Mouse (Mus musculus) lung, embryonic 15.5 days (tissue): Measurements from ENCODE around the gene Mnt. TPM values are rescaled to one million over a fixed set of nuclear protein-coding genes. Genes with fewer than 3 reads are reported as not detected.
A peak's percentile ranks its signal among the peaks of the same experiment; 100 is the strongest.

Experiments
- ATAC-seq: fragments of 200-750 bp; cut with Nextera tagmentation; 2 replicates; pipeline ENCODE4 v1.8.0; 2017; ENCODE audit warnings: moderate number of reproducible peaks, borderline replicate concordance; ENCODE audit not compliant: low FRiP score, low TSS enrichment; ENCODE audit errors: extremely low read depth
- H3K27ac ChIP-seq: fragments of 300-500 bp; sonication (generic); 2 replicates; pipeline ENCODE4 v1.5.1; 2015; ENCODE audit warnings: moderate library complexity, mild to moderate bottlenecking, inconsistent platforms
- H3K27me3 ChIP-seq: fragments of 300-500 bp; sonication (generic); 2 replicates; pipeline ENCODE4 v1.6.1; 2015; ENCODE audit warnings: inconsistent platforms
- H3K36me3 ChIP-seq: fragments of 300-500 bp; sonication (generic); 2 replicates; pipeline ENCODE4 v1.6.1; 2015; ENCODE audit warnings: inconsistent platforms
- H3K4me1 ChIP-seq: fragments of 300-500 bp; sonication (generic); 2 replicates; pipeline ENCODE4 v1.6.1; 2015; ENCODE audit warnings: inconsistent platforms
- H3K4me2 ChIP-seq: fragments of 300-500 bp; sonication (generic); 2 replicates; pipeline ENCODE4 v1.6.1; 2015; ENCODE audit warnings: inconsistent platforms, mild to moderate bottlenecking, moderate library complexity
- H3K4me3 ChIP-seq: fragments of 300-500 bp; sonication (generic); 2 replicates; pipeline ENCODE4 v1.5.1; 2015; ENCODE audit warnings: mild to moderate bottlenecking, inconsistent platforms
- H3K9ac ChIP-seq: fragments of 300-500 bp; sonication (generic); 2 replicates; pipeline ENCODE4 v1.6.1; 2015; ENCODE audit warnings: inconsistent platforms
- H3K9me3 ChIP-seq: fragments of 300-500 bp; sonication (generic); 2 replicates; pipeline ENCODE4 v1.6.1; 2016; ENCODE audit warnings: inconsistent platforms
- WGBS: fragments of 180-500 bp; shearing (Covaris S2); methylation state at CpG from one replicate; pipeline ENCODE4 v1.1.7; 2015; 5-methylcytosine and 5-hydroxymethylcytosine counted together
- polyA plus RNA-seq: library from polyadenylated mRNA; unstranded; fragments of >200 nt; fragmentation: Nextera tagmentation; extraction: Ambion mirVana; gene quantifications from 2 replicates; pipeline ENCODE4 v1.2.1, GENCODE M21; 2015

Mnt gene
- polyA plus RNA-seq, 1 experiment from 2014 or later: 4.5 TPM

DNA sequence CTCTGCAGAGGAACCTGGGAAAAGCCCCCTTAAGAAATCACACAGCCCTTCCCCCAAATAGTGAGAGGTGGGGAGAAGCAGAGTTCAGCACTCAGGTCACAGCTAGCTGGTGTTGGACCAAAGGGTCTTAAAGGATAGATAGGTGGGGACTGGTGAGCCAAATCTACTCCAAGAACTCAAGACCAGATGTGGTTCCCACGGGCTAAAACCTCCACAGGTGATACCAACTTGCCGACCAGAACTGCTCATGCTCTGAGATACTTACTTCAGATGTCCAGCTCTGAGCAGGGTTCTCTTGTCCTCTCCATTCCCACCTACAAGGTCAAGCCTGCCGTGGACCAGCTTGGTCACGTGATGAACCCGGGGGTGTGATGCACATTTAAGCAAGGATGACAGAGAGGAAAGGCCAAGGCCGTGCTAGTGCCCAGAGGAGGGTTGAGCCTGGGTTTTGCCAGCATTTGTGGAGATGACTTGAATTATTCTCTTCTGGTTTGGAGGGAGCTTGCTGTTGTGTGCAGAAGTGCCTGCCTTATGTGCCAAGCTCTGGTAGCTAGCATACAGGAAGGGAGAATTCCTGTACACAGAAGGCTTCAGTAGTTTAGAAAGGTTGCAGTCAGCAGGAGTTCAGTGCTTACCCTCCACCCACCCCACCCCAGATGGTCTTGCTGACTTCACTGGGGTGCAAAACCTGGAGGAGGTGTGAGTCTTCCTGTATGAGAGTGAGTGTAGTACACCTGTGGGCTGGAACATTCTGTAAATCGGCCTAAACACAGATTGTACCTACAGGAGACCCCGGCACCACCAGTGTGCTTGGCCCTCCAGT, 3.0 kb downstream of the Mnt start:
- 75% methylated on average over 8 of the region's 8 CpGs for WGBS
- no peak for ATAC-seq
- Histone ChIP-seq H3K36me3 (no peaks in the 10 kb centered on the region), H3K27me3 (no peaks in the 10 kb centered on the region), H3K4me3 (no peak overlapping the region; the same call in 1 of the 2 replicates), H3K4me1 (peaks cover 47% of the 10 kb centered on the region), H3K9ac (0 out of 2 replicates have a peak overlapping the region, but pooled peaks have one; percentile 47), H3K27ac (peak overlapping the region; percentile 38), H3K4me2 (peak overlapping the region; percentile 89), H3K9me3 (no peaks in the 10 kb centered on the region)

DNA sequence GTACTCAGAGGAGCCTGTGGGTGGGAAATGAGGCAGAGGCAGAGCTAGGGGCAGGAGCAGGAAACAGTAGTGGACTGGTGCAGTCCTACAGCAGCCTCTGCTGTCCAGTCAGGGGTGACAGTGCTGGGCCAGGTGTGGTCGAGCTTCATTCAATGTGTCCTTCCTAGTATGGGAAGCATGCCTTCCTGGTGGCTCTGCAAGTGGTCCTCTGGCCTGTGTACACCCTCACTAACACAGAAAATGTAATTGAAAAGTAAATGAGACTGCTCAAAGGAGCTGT, 3.6 kb downstream of the Mnt start:
- Histone ChIP-seq H3K4me1 (peaks cover 48% of the 10 kb centered on the region), H3K27me3 (no peaks in the 10 kb centered on the region), H3K4me2 (no peak overlapping the region), H3K27ac (peak overlapping the region; percentile 38), H3K36me3 (no peaks in the 10 kb centered on the region), H3K9me3 (no peaks in the 10 kb centered on the region), H3K9ac (no peak overlapping the region), H3K4me3 (no peak overlapping the region)
- ATAC-seq: no peak
- WGBS: 57% methylated on average over 1 of the region's 1 CpGs

DNA sequence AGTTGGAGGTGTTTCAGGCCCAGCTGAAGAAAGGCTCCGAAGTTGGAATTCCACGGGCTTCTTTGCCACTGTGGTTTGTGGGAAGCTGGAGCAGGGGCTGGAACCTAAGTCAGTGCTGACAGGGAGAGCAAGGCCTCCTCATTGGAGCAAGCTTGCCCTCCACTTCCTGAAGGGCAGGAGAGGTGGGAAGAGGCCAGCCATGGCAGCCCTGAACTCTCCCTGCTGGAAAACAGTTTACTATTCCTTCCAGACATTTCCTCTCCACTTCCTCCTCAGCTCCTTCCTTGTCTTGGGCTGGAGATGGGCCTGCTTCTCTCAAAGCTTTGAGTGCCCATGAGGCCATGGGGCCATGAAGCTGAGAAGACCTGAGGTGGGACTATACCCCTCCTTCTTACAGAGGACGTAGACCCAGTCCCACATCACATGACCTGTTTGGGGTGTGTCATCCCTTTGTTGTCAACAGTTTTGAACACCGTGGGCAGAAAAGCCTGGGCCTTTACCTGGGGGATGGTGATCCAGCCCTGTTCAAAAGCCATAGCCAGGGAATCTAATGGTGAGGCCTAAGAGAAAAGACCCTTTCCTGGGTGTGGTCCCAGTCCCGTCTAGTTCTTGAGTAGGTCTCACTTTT, 4.0 kb downstream of the Mnt start:
- Histone ChIP-seq H3K9me3 (no peaks in the 10 kb centered on the region), H3K27ac (peak overlapping the region; percentile 38), H3K4me2 (no peak overlapping the region), H3K4me1 (peaks cover 46% of the 10 kb centered on the region), H3K4me3 (no peak overlapping the region), H3K9ac (no peak overlapping the region), H3K27me3 (no peaks in the 10 kb centered on the region), H3K36me3 (no peaks in the 10 kb centered on the region)
- no peak for ATAC-seq
- 41% methylated on average over 5 of the region's 5 CpGs for WGBS

DNA sequence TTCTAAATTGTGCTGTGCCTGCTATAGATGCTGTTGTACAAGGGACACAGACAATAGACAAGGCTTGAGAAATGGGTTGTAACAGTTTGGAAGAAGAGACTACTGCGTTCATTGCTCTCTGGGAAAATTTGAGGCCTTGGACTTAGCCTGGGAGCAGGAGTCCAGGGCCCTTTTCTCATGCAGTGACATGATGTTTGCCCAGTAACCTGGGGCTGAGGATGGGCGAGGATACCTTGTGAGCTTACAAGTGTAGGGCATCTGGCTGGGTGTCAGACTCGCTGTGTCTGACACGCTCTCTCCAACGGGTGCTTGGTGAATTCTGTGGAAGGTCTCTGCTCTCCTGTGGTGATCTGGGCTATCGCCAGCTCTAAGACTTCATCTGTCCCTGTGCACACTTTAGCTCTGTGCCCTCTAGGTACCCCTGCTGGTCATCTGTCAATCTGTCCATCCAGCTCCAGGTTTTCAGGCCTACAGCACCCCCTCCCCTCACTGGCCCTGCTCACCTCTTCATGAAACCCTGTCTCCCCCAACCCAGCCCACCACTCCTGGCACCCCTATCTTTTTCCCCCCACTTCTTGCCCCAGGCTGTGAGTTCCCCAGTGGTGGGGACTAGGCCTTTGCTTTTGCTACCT, 5.0 kb downstream of the Mnt start:
- Histone ChIP-seq H3K9me3 (no peaks in the 10 kb centered on the region), H3K4me1 (peaks cover 46% of the 10 kb centered on the region), H3K27me3 (no peaks in the 10 kb centered on the region), H3K4me3 (no peak overlapping the region), H3K4me2 (no peak overlapping the region), H3K36me3 (no peaks in the 10 kb centered on the region), H3K9ac (no peak overlapping the region), H3K27ac (no peak overlapping the region)
- WGBS: 87% methylated on average over 6 of the region's 6 CpGs
- ATAC-seq: no peak

DNA sequence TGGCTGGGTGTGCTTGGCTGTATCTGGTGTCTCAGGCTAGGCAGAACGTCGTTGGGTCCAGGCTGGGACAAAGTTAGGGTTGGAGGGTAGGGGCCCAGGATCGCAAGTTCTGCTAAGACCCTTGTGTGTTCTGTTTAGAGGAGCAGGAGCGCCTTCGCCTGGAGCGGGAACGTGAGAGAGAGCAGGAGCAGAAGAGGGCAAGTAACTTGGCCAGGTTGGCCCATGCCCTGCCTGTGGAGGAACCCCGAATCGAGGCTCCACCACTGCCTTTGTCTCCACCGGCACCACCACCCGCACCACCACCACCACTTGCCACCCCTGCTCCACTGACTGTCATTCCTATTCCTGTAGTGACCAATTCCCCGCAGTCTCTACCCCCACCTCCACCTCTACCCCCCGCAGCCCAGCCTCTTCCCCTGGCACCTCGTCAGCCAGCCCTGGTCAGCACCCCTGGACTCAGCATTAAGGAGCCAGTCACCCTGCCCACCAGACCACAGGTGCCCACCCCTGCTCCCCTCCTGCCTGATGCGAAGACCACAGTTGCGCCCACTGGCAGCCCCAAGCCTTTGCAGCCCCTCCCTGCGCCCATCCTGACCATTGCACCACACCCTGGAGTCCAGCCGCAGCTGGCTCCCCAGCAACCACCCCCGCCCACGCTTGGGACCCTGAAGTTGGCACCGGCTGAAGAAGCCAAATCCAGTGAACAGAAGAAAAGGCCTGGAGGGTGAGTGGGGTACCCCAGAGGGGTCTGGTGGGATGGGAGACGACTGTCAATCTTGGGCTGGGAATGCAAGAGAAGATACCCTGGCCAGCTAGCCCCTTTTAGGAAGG, 5.7 kb downstream of the Mnt start:
- no peak overlapping the region for H3K27ac ChIP-seq
- no peaks in the 10 kb centered on the region for H3K36me3 ChIP-seq
- H3K4me2 ChIP-seq: no peak overlapping the region
- no peak overlapping the region for H3K4me3 ChIP-seq
- no peak for ATAC-seq
- H3K4me1 ChIP-seq: peaks cover 46% of the 10 kb centered on the region
- no peaks in the 10 kb centered on the region for H3K27me3 ChIP-seq
- no peak overlapping the region for H3K9ac ChIP-seq
- H3K9me3 ChIP-seq: no peaks in the 10 kb centered on the region
- 92% methylated on average over 22 of the region's 22 CpGs for WGBS

DNA sequence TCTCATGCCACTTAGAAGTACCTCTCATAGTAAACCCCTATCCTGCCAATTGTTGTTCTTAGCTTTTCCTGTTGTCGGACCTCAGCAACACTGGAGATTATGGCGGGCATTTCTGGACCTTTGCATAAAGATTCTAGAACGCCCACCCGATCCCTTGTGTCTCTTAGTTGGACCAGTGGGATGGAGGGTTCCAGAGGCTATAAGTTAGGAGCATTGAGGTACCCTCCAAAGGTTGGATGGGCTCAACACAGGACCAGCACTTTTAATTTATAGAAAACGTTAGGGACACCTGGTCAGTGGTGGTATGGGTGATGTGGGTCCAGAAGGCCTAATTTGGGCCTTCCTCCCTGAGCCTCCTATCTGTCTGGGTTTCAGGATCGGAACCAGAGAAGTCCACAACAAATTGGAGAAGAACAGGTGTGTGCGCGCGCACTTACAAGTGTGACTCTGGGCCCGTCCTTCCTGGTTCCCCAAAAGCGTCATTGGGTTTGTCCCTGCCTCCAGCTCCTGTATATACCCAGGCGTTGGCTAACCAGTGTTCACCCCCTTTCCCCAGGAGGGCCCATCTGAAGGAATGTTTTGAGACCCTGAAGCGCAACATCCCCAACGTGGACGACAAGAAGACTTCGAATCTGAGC, 6.5 kb downstream of the Mnt start:
- peaks cover 46% of the 10 kb centered on the region for H3K4me1 ChIP-seq
- no peak for ATAC-seq
- H3K9me3 ChIP-seq: no peaks in the 10 kb centered on the region

DNA sequence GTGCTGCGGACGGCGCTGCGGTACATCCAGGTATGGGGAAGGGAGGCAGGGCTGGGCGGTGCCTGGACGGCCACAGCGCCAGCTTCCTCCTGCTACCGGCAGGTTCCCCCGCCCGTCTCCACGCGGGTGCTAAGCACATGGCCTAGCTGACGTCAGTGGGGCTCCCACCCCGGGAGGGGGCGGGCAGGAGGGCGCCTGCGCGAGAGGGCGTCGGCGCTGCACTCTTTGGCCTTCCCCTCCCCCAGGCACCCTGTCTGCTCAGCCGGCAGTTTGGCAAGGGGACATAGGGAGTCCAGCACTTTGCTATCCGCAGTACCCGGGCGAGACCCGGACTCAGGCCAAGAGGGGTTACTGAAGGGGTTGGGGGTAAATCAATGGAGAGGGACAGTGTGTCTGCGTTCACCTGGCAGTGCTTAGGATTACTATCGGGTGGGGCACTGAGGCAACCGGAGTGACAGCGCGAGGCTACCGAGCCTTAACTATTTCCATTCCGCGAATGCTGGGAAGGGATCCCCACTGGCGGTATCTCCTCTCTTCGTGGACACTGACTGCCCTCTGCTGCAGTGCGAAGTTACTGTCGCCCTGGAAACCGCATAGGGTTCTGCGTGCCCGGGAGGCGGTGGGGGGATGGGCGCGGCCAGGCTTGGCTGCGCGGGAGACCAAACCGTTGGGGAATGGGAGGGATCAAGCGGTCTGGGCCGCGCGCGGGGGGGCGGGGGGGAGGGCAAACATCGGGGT, 7.1 kb downstream of the Mnt start:
- Histone ChIP-seq H3K4me3 (peak overlapping the region; percentile 46), H3K9ac (peak overlapping the region; percentile 27), H3K36me3 (peaks cover 6% of the 10 kb centered on the region; the same call in 1 of the 2 replicates), H3K27me3 (no peaks in the 10 kb centered on the region), H3K4me1 (peaks cover 41% of the 10 kb centered on the region), H3K9me3 (no peaks in the 10 kb centered on the region), H3K27ac (peak overlapping the region; percentile 92), H3K4me2 (peak overlapping the region; percentile 69)
- under 1% methylated on average over 54 of the region's 54 CpGs for WGBS
- ATAC-seq: peak; percentile 73

More for the DNA sequence above, 6.5 kb downstream of the Mnt start:
- peak overlapping the region; percentile 92 for H3K27ac ChIP-seq
- H3K9ac ChIP-seq: peak overlapping the region; percentile 27
- H3K36me3 ChIP-seq: peaks cover under 1% of the 10 kb centered on the region; the same call in 1 of the 2 replicates
- H3K27me3 ChIP-seq: no peaks in the 10 kb centered on the region
- 39% methylated on average over 16 of the region's 16 CpGs for WGBS
- H3K4me3 ChIP-seq: peak overlapping the region; percentile 46
- H3K4me2 ChIP-seq: peak overlapping the region; percentile 69

DNA sequence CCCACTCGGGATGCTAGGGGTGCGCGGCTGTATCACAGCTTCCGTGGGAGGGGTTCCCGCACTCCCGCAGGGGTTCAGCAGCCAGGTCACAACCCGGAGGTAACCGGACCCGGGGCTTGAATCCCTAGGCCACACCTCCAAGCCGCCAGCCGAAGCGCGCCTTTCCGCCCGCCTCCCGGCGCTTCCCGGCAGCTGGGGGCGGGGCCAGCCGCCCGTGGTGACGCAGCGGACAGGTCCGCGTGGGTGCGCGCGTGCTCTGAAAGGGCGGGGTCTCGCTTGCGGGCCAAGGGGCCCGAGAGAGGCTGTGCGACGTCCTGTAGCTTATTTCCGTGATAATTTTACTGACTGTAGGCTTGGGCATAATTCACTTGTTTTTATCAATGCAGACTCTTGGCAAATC, 7.7 kb downstream of the Mnt start:
- H3K27me3 ChIP-seq: no peaks in the 10 kb centered on the region
- H3K9ac ChIP-seq: peak overlapping the region; percentile 27
- H3K27ac ChIP-seq: peak overlapping the region; percentile 92
- H3K4me2 ChIP-seq: peak overlapping the region; percentile 69
- peak; percentile 74 for ATAC-seq
- H3K36me3 ChIP-seq: peaks cover 6% of the 10 kb centered on the region; the same call in 1 of the 2 replicates
- H3K4me1 ChIP-seq: peaks cover 41% of the 10 kb centered on the region
- H3K4me3 ChIP-seq: peak overlapping the region; percentile 46
- WGBS: under 1% methylated on average over 33 of the region's 35 CpGs
- H3K9me3 ChIP-seq: no peaks in the 10 kb centered on the region

DNA sequence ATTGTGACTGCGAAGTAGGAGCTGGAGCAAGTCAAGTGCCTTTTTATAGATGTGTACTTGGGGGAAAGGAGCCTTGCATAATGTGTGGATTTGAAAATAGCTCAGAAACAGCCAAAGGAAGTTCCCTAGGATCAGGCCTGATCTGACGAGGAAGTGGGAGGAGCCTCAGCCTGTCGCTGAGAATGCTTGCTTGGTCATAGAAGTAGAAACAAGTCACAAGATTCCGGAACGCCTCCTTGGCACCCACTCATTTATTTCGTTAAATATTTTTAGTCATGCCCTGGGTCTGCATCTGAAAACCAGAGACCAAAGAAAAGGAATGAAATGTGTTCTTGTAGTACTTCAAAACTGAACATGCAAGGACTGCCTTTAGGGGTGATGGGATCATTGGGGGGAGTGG, 8.3 kb downstream of the Mnt start:
- peak overlapping the region; percentile 92 for H3K27ac ChIP-seq
- peak overlapping the region; percentile 46 for H3K4me3 ChIP-seq
- H3K4me1 ChIP-seq: peaks cover 40% of the 10 kb centered on the region
- peak overlapping the region; percentile 69 for H3K4me2 ChIP-seq
- H3K9ac ChIP-seq: peak overlapping the region; percentile 27; the same call in 1 of the 2 replicates
- H3K36me3 ChIP-seq: peaks cover 6% of the 10 kb centered on the region; the same call in 1 of the 2 replicates
- H3K9me3 ChIP-seq: no peaks in the 10 kb centered on the region
- ATAC-seq: 0 out of 2 replicates have a peak, but pooled peaks have one; percentile 10
- no peaks in the 10 kb centered on the region for H3K27me3 ChIP-seq
- 20% methylated on average over 6 of the region's 6 CpGs for WGBS

DNA sequence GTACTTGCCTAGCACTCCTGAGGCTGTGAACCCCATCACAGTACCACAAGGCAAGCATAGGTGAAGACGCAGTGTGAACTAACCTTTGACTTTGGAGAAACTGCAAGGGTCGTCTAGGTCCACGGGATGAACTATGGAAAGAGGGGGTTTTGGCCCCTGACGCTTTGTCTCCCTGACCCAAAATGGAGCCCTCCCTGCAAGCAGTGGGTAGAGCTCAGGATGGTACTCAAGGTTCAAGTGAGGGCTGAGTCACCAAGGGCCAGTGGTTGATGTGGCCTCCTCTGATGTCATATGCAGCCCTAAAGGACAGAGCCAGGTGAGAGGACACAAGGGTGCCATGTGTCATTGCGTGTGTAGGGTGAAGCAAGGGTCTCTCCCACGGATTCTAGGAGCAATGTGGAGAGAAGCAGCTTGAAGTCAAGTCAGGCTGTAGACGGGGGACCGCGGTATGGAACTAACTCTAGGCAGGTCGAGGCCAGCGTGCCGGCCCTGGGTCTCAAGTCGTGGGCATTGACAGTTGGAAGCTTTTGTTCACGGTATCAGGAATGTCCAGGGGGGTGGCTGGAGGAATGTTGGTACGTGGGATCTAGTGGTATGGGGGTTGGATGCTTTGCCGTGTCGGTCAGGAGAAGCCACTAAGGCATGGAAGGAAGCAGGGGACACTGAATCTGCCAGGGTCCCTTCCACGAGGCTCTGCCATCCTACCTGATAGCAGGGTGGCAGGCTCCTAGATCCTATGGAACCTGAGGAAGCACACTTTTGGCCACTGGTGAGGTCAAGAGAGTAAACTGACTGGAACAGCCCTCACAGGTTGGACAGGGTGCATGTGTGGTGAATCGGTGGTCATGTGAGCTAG, 9.4 kb downstream of the Mnt start:
- Histone ChIP-seq H3K9ac (no peak overlapping the region), H3K27me3 (no peaks in the 10 kb centered on the region), H3K9me3 (no peaks in the 10 kb centered on the region), H3K27ac (no peak overlapping the region), H3K4me1 (peaks cover 29% of the 10 kb centered on the region), H3K36me3 (peaks cover 6% of the 10 kb centered on the region; the same call in 1 of the 2 replicates), H3K4me2 (no peak overlapping the region), H3K4me3 (no peak overlapping the region)
- no peak for ATAC-seq
- 89% methylated on average over 19 of the region's 19 CpGs for WGBS
